Mouse (Mus musculus) cerebellum, adult 2 months (tissue): ENCODE data around the gene Anxa8. TPM values are rescaled to one million over a fixed set of nuclear protein-coding genes. Genes with fewer than 3 reads are reported as not detected.

Experiments
- DNase-seq, 2 experiments: peaks; one replicate each; pipeline ENCODE4 v3.0.0; 2021
- H3K27ac ChIP-seq: fragments of 200-500 bp; 2 replicates; pipeline ENCODE4 v1.5.1; 2012; ENCODE audit warnings: low read length, control low read depth, inconsistent platforms; ENCODE audit not compliant: insufficient read depth
- H3K27me3 ChIP-seq: fragments of 200-500 bp; 2 replicates; pipeline ENCODE4 v1.6.1; 2012; ENCODE audit warnings: inconsistent platforms, mild to moderate bottlenecking, low read length, moderate library complexity; ENCODE audit not compliant: control insufficient read depth, insufficient read depth
- H3K4me1 ChIP-seq: fragments of 200-500 bp; 2 replicates; pipeline ENCODE4 v1.6.1; 2011; ENCODE audit warnings: low read length; ENCODE audit not compliant: control insufficient read depth, insufficient read depth
- H3K4me3 ChIP-seq: fragments of 200-500 bp; replicated peaks from 2 replicates; pipeline ENCODE3; 2011; ENCODE audit warnings: mild to moderate bottlenecking, low read depth, low read length, control low read depth; ENCODE audit not compliant: insufficient read depth
- CTCF ChIP-seq: fragments of 200-500 bp; IDR thresholded peaks from 2 replicates; pipeline ENCODE4 v1.5.1; 2011; ENCODE audit warnings: low read depth, mild to moderate bottlenecking, control low read depth, low read length, moderate library complexity, borderline replicate concordance; ENCODE audit not compliant: insufficient read depth
- POLR2A ChIP-seq: fragments of 200-500 bp; IDR thresholded peaks from 2 replicates; pipeline ENCODE4 v1.6.1; 2011; ENCODE audit warnings: low read length, control low read depth, borderline replicate concordance; ENCODE audit not compliant: insufficient read depth
- WGBS: fragments of 180-500 bp; shearing (Covaris S2); methylation state at CpG from one replicate; pipeline ENCODE4 v1.1.7; 2018; 5-methylcytosine and 5-hydroxymethylcytosine counted together
- polyA plus RNA-seq: library from polyadenylated mRNA; depleted of rRNA; stranded (reverse); fragments of >200 nt; gene quantifications from 2 replicates; pipeline ENCODE4 v1.2.3, GENCODE M21; 2012; rRNA removed

Anxa8 gene
- polyA plus RNA-seq, 1 experiment: 0.18 TPM

GRCm38 (mm10) chr14:34120016-34120910, 34.5 kb downstream of the Anxa8 start:
- H3K27ac ChIP-seq: no peak overlapping the region
- 86% methylated on average over 12 of the region's 12 CpGs for WGBS
- DNase-seq: no peak

DNA sequence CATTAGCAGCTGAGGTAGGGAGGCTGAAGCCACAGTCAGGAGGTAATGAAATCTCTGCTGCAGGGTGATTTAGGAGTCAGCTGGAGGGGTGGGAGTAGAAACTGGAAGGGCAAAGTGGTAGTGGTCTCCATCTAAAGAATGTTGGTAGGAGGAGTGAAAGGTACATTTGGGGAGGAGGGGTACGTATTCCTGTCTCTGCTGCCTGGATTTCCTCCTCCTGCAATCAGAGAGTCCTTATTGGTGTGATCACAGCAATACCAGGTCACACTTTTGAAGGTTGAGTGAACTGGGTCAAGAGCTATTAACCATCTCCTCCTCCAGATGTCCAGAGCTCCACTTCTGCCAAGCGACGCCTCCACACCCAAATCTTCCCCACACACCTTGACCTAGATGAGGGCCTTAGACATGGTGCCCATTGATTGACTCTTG, 35.2 kb downstream of the Anxa8 start:
- DNase-seq: no peak
- Histone ChIP-seq H3K27me3 (no peaks in the 10 kb centered on the region), H3K4me3 (no peak overlapping the region), H3K27ac (no peak overlapping the region), H3K4me1 (peaks cover 9% of the 10 kb centered on the region)
- over 99% methylated on average over 3 of the region's 3 CpGs for WGBS
- TF ChIP-seq CTCF (no peak), POLR2A (no peak)

More at GRCm38 (mm10) chr14:34120016-34120910, 34.5 kb downstream of the Anxa8 start:
- TF ChIP-seq POLR2A (no peak), CTCF (no peak)
- Histone ChIP-seq H3K4me1 (peaks cover 9% of the 10 kb centered on the region), H3K27me3 (no peaks in the 10 kb centered on the region), H3K4me3 (no peak overlapping the region)

DNA sequence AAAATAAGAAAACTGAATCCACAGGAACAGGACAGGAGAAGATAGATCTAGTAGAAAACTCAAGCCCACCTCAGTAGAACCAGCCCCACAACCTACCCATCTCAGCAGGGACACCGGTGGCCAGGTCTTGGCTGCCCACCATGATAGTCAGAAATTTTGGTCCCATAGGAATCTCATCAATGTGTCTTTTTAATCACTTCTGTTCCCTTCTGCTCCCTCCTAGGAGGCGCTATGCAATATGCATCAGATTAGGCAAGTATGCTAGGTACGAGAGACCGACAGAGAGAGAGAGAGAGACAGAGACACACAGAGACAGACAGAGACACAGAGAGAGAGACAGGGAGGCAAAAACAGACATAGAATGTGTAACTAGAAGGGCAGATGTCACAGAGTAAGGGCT, 35.9 kb downstream of the Anxa8 start:
- 96% methylated on average over 4 of the region's 4 CpGs for WGBS
- H3K27ac ChIP-seq: no peak overlapping the region
- TF ChIP-seq CTCF (no peak), POLR2A (no peak)
- peaks cover 9% of the 10 kb centered on the region for H3K4me1 ChIP-seq
- no peak overlapping the region for H3K4me3 ChIP-seq
- no peaks in the 10 kb centered on the region for H3K27me3 ChIP-seq
- DNase-seq: no peak

- H3K27me3 ChIP-seq: no peaks in the 10 kb centered on the region
- H3K27ac ChIP-seq: no peak overlapping the region
- H3K4me1 ChIP-seq: no peaks in the 10 kb centered on the region
- WGBS: 63% methylated on average over 6 of the region's 6 CpGs
- TF ChIP-seq POLR2A: no peak
- no peak for TF ChIP-seq CTCF
- DNase-seq: no peak
- H3K4me3 ChIP-seq: no peak overlapping the region
These were observed 45.4 kb downstream of the Anxa8 start for GRCm38 (mm10) chr14:34131216-34131615.

- TF ChIP-seq CTCF (no peak), POLR2A (no peak)
- H3K4me1 ChIP-seq: no peaks in the 10 kb centered on the region
- no peak overlapping the region for H3K27ac ChIP-seq
- H3K27me3 ChIP-seq: no peaks in the 10 kb centered on the region
- H3K4me3 ChIP-seq: no peak overlapping the region
- DNase-seq: no peak
These were observed 49.6 kb downstream of the Anxa8 start for GRCm38 (mm10) chr14:34135391-34135790.

- no peak overlapping the region for H3K27ac ChIP-seq
- 87% methylated on average over 15 of the region's 15 CpGs for WGBS
- DNase-seq: no peak
- TF ChIP-seq CTCF: no peak
- no peak for TF ChIP-seq POLR2A
- H3K4me3 ChIP-seq: no peak overlapping the region
- no peaks in the 10 kb centered on the region for H3K4me1 ChIP-seq
- H3K27me3 ChIP-seq: no peaks in the 10 kb centered on the region
These were observed 54.2 kb downstream of the Anxa8 start for GRCm38 (mm10) chr14:34139671-34140664.

DNA sequence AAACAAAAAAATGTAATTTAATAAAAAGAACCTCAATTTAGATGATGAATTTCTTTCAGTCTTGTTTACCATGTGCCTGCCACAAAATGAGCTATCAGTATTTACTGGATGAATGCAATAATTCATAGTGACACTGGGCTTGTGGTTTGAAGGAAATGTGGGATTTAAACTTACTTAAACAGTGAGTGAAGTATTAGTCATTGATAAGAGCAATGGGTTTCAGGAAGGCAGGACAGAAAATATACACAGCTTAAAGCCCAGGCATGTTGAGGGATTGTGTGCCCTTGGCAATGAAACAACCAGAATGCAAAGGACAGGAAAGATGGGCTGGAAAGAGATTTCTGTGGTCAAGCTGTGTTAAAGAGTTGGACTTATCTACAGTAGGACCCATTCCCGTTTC, 56.5 kb downstream of the Anxa8 start:
- H3K4me3 ChIP-seq: no peak overlapping the region
- no peak for DNase-seq
- TF ChIP-seq CTCF: no peak
- TF ChIP-seq POLR2A: no peak
- no peaks in the 10 kb centered on the region for H3K4me1 ChIP-seq
- 86% methylated on average over 1 of the region's 1 CpGs for WGBS
- no peaks in the 10 kb centered on the region for H3K27me3 ChIP-seq
- H3K27ac ChIP-seq: no peak overlapping the region

DNA sequence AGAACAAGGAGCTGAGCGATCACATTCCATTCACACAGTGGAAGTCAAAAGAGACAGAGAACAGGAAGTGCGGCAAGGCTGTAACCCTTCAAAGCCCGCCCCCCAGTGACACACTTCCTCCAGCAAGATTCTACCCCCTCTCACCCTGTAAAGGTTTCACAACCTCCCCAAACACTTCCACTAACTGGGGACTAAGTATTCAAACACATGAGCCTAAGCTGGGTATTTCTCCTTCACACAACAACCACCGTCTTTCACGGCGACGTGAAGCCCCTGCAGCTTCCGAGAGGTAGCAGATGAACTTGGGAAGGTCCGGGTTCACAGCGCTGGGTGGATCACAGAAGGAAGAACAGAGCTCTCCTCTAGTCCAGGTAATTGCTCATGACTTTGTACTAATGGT, 57.1 kb downstream of the Anxa8 start:
- 94% methylated on average over 10 of the region's 10 CpGs for WGBS
- Histone ChIP-seq H3K27ac (no peak overlapping the region), H3K27me3 (no peaks in the 10 kb centered on the region), H3K4me3 (no peak overlapping the region), H3K4me1 (no peaks in the 10 kb centered on the region)
- DNase-seq: no peak
- TF ChIP-seq CTCF (no peak), POLR2A (no peak)

Other genes starting within 250 kb of the Anxa8 start
- 39.3 and 59.5 TPM in 2 replicates for gene Gdf10, start 162.4 kb upstream of the Anxa8 start, polyA plus RNA-seq
- gene Gdf2, start 144.9 kb upstream of the Anxa8 start, polyA plus RNA-seq: 0.03 TPM in 1 of 2 replicates, not detected in the other
- 0.05 TPM in 1 of 2 replicates, not detected in the other for gene Rbp3, start 132.0 kb upstream of the Anxa8 start, polyA plus RNA-seq
- 2.1 and 2.3 TPM in 2 replicates for gene Zfp488, start 107.2 kb upstream of the Anxa8 start, polyA plus RNA-seq
- gene Gm30083, start 70.8 kb upstream of the Anxa8 start, polyA plus RNA-seq: not detected in 2 replicates
- gene Gm5460, start 69.2 kb upstream of the Anxa8 start, polyA plus RNA-seq: not detected in 2 replicates
- not detected in 2 replicates for gene Antxrl, start 33.3 kb upstream of the Anxa8 start, polyA plus RNA-seq
- not detected in 2 replicates for gene A630023A22Rik, start 16.8 kb downstream of the Anxa8 start, polyA plus RNA-seq
- gene Npy4r, start 66.5 kb downstream of the Anxa8 start, polyA plus RNA-seq: 0.05 and 0.18 TPM in 2 replicates
- gene Gprin2, start 115.7 kb downstream of the Anxa8 start, polyA plus RNA-seq: 1.5 and 1.6 TPM in 2 replicates
- 0.56 and 0.92 TPM in 2 replicates for gene Syt15, start 133.6 kb downstream of the Anxa8 start, polyA plus RNA-seq
- 4.3 and 4.5 TPM in 2 replicates for gene Shld2, start 224.5 kb downstream of the Anxa8 start, polyA plus RNA-seq
- gene Glud1, start 224.7 kb downstream of the Anxa8 start, polyA plus RNA-seq: 192 and 196 TPM in 2 replicates